Mouse (Mus musculus) myocyte (in vitro differentiated cells): ENCODE results near the gene Rab26. TPM values are rescaled to one million over a fixed set of nuclear protein-coding genes. Genes with fewer than 3 reads are reported as not detected.

ENCODE experiments used
- H3K27me3 ChIP-seq: one replicate; pipeline ENCODE4 v1.6.1; 2011; ENCODE audit not compliant: control insufficient read depth, insufficient read depth, insufficient read length
- H3K36me3 ChIP-seq: one replicate; pipeline ENCODE4 v1.6.1; 2011; ENCODE audit not compliant: control insufficient read depth, insufficient read depth
- H3K4me2 ChIP-seq: one replicate; pipeline ENCODE4 v1.6.1; 2011; ENCODE audit warnings: low read depth, control low read depth
- H3K4me3 ChIP-seq: one replicate; pipeline ENCODE4 v1.5.1; 2011; ENCODE audit warnings: mild to moderate bottlenecking, control low read depth, moderate library complexity
- H3K79me2 ChIP-seq: one replicate; pipeline ENCODE4 v1.6.1; 2011; ENCODE audit not compliant: control insufficient read depth, insufficient read depth
- H3ac ChIP-seq: one replicate; pipeline ENCODE4 v1.6.1; 2011; ENCODE audit not compliant: control insufficient read depth, insufficient read length
- CEBPB ChIP-seq: IDR thresholded peaks from 2 replicates; pipeline ENCODE4 v1.6.1; 2011; ENCODE audit warnings: mild to moderate bottlenecking, moderate library complexity; ENCODE audit not compliant: poor library complexity, insufficient read depth, severe bottlenecking
- E2F4 ChIP-seq: IDR thresholded peaks from one replicate; pipeline ENCODE4 v1.6.1; 2011; ENCODE audit warnings: mild to moderate bottlenecking, control low read depth, moderate library complexity; ENCODE audit not compliant: insufficient read depth
- MAX ChIP-seq: IDR thresholded peaks from one replicate; pipeline ENCODE4 v1.6.1; 2011; ENCODE audit warnings: low read depth, mild to moderate bottlenecking, control low read depth
- MYOD1 ChIP-seq, 3 experiments: IDR thresholded peaks; one replicate each; pipeline ENCODE4 v1.6.1; 2011; ENCODE audit warnings: control low read depth in 2 of 3, low read depth in 2 of 3, mild to moderate bottlenecking in 2 of 3, moderate library complexity in 1 of 3; ENCODE audit not compliant: insufficient read length in 2 of 3, control insufficient read depth in 1 of 3
- MYOG ChIP-seq, 3 experiments: IDR thresholded peaks; one replicate each; pipeline ENCODE4 v1.6.1; 2011; ENCODE audit warnings: control low read depth in 2 of 3, low read depth in 2 of 3, mild to moderate bottlenecking in 2 of 3; ENCODE audit not compliant: insufficient read length in 2 of 3, control insufficient read depth in 1 of 3, insufficient read depth in 1 of 3
- POLR2A ChIP-seq: IDR thresholded peaks from one replicate; pipeline ENCODE4 v1.6.1; 2011; ENCODE audit warnings: low read depth, mild to moderate bottlenecking, control low read depth, moderate library complexity; ENCODE audit not compliant: insufficient read length
- POLR2AphosphoS2 ChIP-seq: IDR thresholded peaks from one replicate; pipeline ENCODE4 v1.6.1; 2011; ENCODE audit warnings: low read depth, control low read depth; ENCODE audit not compliant: insufficient read length
- REST ChIP-seq: IDR thresholded peaks from one replicate; pipeline ENCODE4 v1.6.1; 2011; ENCODE audit warnings: mild to moderate bottlenecking, control low read depth, moderate library complexity; ENCODE audit not compliant: insufficient read depth, insufficient read length
- SRF ChIP-seq: IDR thresholded peaks from one replicate; pipeline ENCODE4 v1.6.1; 2011; ENCODE audit warnings: low read depth; ENCODE audit not compliant: control insufficient read depth, insufficient read length
- TCF12 ChIP-seq: IDR thresholded peaks from one replicate; pipeline ENCODE4 v1.6.1; 2011; ENCODE audit warnings: mild to moderate bottlenecking, control low read depth; ENCODE audit not compliant: poor library complexity, insufficient read depth, severe bottlenecking
- TCF3 ChIP-seq: IDR thresholded peaks from one replicate; pipeline ENCODE4 v1.6.1; 2011; ENCODE audit warnings: low read depth, control low read depth; ENCODE audit not compliant: insufficient read length
- USF1 ChIP-seq: IDR thresholded peaks from one replicate; pipeline ENCODE4 v1.6.1; 2011; ENCODE audit warnings: low read depth, mild to moderate bottlenecking, control low read depth, moderate library complexity
- polyA plus RNA-seq: library from polyadenylated mRNA; unstranded; fragments of >200 nt; fragmentation: generic; extraction: Trizol; gene quantifications from one replicate; pipeline ENCODE4 v1.2.1, GENCODE M21; 2012; ENCODE audit warnings: missing spikeins

Gene Rab26
- polyA plus RNA-seq, 1 experiment = 0.35 TPM

DNA sequence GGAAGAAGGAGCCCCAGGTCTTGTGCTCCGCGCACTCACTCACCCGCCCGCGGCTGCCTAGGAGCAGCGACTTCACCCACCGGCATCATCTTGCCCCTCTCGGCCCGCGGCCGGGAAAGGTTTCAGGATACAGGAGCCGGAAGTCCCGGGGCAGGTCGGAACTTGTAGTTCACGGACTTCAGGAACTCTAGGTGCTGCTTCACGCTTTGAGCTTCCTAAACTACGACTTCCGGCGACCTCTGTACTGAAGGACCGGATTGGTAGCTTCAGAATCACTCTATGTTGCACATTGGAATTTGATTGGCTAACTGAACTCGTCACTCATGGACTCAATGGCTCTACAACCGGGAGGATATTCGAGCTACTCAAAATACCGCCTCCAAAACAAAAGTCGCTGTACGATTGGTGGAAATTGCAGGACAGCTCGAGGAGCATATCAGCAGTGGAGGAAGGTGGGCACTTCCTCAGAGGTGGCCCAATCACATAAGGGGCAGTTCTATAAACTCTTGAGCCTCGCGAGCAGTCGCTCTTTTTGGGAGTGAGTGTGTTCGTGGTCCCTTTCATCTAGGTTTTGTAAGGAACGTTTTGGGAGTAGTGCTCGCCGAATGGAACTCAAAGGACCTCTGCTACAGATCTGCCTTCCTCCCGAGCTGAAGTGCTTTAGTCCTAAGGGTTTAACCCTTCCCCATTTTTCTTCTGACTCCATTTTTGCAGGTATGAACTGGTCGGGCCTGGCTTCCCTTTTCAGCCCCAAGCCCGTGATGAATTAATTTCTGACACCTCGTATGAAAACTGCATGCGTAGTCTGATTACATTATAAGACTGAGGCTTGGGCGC, 6.1 kb downstream of the Rab26 start, which contains the start of gene Traf7:
Gene Traf7 (minus strand): TSS at position 216 of the 837 bp plus-strand sequence.
- peak within 1 kb of the TSS; percentile 77 for H3K4me3 ChIP-seq
- H3K27me3 ChIP-seq = no peaks in the 10 kb centered on the region
- peak within 1 kb of the TSS; percentile 95 for H3K4me2 ChIP-seq
- no peaks in the 10 kb centered on the region for H3K36me3 ChIP-seq
- peaks cover 53% of the 10 kb centered on the region for H3K79me2 ChIP-seq
- peak; percentile 91 for TF ChIP-seq POLR2A
- peak; percentile 97 for TF ChIP-seq POLR2AphosphoS2
- no peak for TF ChIP-seq SRF
- H3ac ChIP-seq = peak within 1 kb of the TSS; percentile 11

DNA sequence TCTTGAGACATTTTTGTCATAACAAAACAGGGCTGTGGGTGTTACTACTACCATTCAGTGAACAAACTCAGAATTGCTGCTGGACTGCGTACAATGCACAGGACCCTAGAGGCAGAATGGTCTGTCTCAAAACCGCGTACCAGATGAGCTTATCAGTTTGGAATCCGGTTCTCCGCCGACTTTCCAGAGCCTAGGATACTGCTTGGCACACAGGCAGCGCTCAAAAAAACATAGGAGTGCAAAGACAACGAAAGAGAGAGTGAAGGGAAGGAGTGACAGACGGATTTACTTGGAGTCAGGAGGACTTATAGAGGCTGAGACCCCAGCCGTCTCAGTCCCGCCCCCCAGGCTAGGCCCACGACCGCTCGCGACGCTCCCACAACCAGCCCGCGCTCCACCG, 6.7 kb downstream of the Rab26 start:
- Histone ChIP-seq H3K79me2 (peaks cover 59% of the 10 kb centered on the region), H3K27me3 (no peaks in the 10 kb centered on the region), H3ac (peak overlapping the region; percentile 11), H3K4me2 (peak overlapping the region; percentile 90), H3K36me3 (no peaks in the 10 kb centered on the region), H3K4me3 (peak overlapping the region; percentile 77)
- TF ChIP-seq MAX (no peak), SRF (no peak), POLR2AphosphoS2 (no peak), MYOD1 (IDR thresholded peaks at IDR 0.05; ENCODE audit: control insufficient read depth in 1 of 3, insufficient read length in 2 of 3, low read depth in 2 of 3) (no peak), MYOG (IDR thresholded peaks at IDR 0.05; ENCODE audit: control insufficient read depth in 1 of 3, insufficient read depth in 1 of 3, insufficient read length in 2 of 3, low read depth in 2 of 3) (no peak), TCF12 (no peak), CEBPB (no peak), TCF3 (no peak), POLR2A (no peak), E2F4 (no peak), USF1 (no peak), REST (no peak)

DNA sequence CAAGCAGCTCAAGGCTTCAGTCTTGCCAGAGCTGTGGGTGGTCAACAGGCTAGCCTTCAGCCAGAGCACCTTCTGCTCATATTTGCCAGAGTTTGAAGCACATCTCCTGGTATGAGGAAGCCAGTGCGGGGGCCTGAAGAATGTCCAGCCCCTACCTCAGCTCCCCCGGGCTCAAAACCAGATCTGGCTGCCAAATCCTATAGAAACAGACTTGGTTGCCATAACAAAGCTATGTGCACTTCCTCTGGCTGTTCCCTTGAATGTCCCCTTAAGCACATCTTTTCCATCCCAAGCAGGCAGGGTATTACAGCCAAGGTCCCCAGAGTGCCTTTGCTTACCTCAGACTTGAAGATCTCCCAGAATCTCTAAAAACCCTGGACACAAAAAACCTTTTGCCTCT, 9.3 kb downstream of the Rab26 start:
- no peak for TF ChIP-seq MAX
- TF ChIP-seq USF1 = no peak
- Histone ChIP-seq H3ac (no peak overlapping the region), H3K79me2 (peaks cover 85% of the 10 kb centered on the region), H3K4me3 (no peak overlapping the region), H3K36me3 (no peaks in the 10 kb centered on the region), H3K4me2 (no peak overlapping the region), H3K27me3 (no peaks in the 10 kb centered on the region)

DNA sequence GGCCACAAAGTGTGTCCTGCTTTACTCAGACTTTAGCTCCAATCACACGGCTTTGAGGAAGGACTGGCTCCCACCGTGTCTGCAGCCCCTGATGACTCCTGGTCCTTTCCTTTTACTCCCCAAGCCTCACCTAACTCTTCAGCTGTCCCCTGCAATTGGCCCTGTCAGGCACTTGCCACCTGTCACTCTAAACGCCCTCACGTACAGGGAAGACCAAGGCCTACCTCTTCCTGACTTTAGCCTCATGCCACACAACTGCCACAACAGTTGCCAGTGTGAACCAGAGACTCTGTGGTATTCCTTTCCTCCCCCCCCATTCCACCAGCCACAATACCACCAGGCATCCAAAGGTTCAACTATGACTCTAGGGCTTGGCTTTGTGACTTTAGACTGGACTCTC, 13.6 kb downstream of the Rab26 start:
- TF ChIP-seq MYOD1 (IDR thresholded peaks at IDR 0.05; ENCODE audit: control insufficient read depth in 1 of 3, insufficient read length in 2 of 3, low read depth in 2 of 3) = peak in 2 of 3 experiments; percentile 68 to 71
- TF ChIP-seq CEBPB = no peak
- TF ChIP-seq MYOG (IDR thresholded peaks at IDR 0.05; ENCODE audit: control insufficient read depth in 1 of 3, insufficient read depth in 1 of 3, insufficient read length in 2 of 3, low read depth in 2 of 3) = peak in 2 of 3 experiments; percentile 31 to 81
- no peaks in the 10 kb centered on the region for H3K27me3 ChIP-seq
- no peak overlapping the region for H3K4me3 ChIP-seq
- H3K79me2 ChIP-seq = peaks cover 59% of the 10 kb centered on the region
- no peak overlapping the region for H3ac ChIP-seq
- H3K36me3 ChIP-seq = peaks cover 12% of the 10 kb centered on the region
- no peak overlapping the region for H3K4me2 ChIP-seq

- Histone ChIP-seq H3K4me3 (no peak overlapping the region), H3ac (no peak overlapping the region), H3K36me3 (peaks cover 15% of the 10 kb centered on the region), H3K4me2 (no peak overlapping the region), H3K79me2 (peaks cover 3% of the 10 kb centered on the region), H3K27me3 (no peaks in the 10 kb centered on the region)
- TF ChIP-seq MYOG (IDR thresholded peaks at IDR 0.05; ENCODE audit: control insufficient read depth in 1 of 3, insufficient read depth in 1 of 3, insufficient read length in 2 of 3, low read depth in 2 of 3) (no peak), USF1 (no peak), SRF (no peak)
Observed at GRCm38 (mm10) chr17:24514270-24515257, 19.4 kb downstream of the Rab26 start.
